Mouse (Mus musculus) forebrain, embryonic 12.5 days (tissue): ENCODE results near the gene Pou1f1. TPM values are rescaled to one million over a fixed set of nuclear protein-coding genes. Genes with fewer than 3 reads are reported as not detected.
A peak's percentile ranks its signal among the peaks of the same experiment; 100 is the strongest.

ENCODE experiments used
- ATAC-seq: fragments of 200-750 bp; cut with Nextera tagmentation; 2 replicates; pipeline ENCODE4 v1.8.0; 2017; ENCODE audit warnings: moderate TSS enrichment; ENCODE audit not compliant: low FRiP score
- H3K27ac ChIP-seq: fragments of 300-500 bp; sonication (generic); 2 replicates; pipeline ENCODE4 v1.5.1; 2016; ENCODE audit warnings: mild to moderate bottlenecking
- H3K27me3 ChIP-seq: fragments of 300-500 bp; sonication (generic); 2 replicates; pipeline ENCODE4 v1.6.1; 2016; ENCODE audit warnings: mild to moderate bottlenecking
- H3K36me3 ChIP-seq: fragments of 300-500 bp; sonication (generic); replicated peaks from 2 replicates; pipeline ENCODE4 v1.6.1; 2016; ENCODE audit warnings: mild to moderate bottlenecking
- H3K4me1 ChIP-seq: fragments of 300-500 bp; sonication (generic); 2 replicates; pipeline ENCODE4 v1.6.1; 2016
- H3K4me2 ChIP-seq: fragments of 300-500 bp; sonication (generic); 2 replicates; pipeline ENCODE4 v1.6.1; 2016; ENCODE audit warnings: mild to moderate bottlenecking, moderate library complexity
- H3K4me3 ChIP-seq: fragments of 300-500 bp; sonication (generic); replicated peaks from 2 replicates; pipeline ENCODE4 v1.5.1; 2016; ENCODE audit warnings: mild to moderate bottlenecking
- H3K9ac ChIP-seq: fragments of 300-500 bp; sonication (generic); 2 replicates; pipeline ENCODE4 v1.6.1; 2016; ENCODE audit warnings: mild to moderate bottlenecking
- H3K9me3 ChIP-seq: fragments of 300-500 bp; sonication (generic); 2 replicates; pipeline ENCODE4 v1.6.1; 2016
- WGBS: fragments of 180-500 bp; shearing (Covaris S2); methylation state at CpG from one replicate; pipeline ENCODE4 v1.1.7; 2016; 5-methylcytosine and 5-hydroxymethylcytosine counted together
- polyA plus RNA-seq: library from polyadenylated mRNA; unstranded; fragments of >200 nt; fragmentation: Nextera tagmentation; extraction: Ambion mirVana; gene quantifications from 2 replicates; pipeline ENCODE4 v1.2.1, GENCODE M21; 2016

Pou1f1 gene
- not detected in 2 replicates for polyA plus RNA-seq

DNA sequence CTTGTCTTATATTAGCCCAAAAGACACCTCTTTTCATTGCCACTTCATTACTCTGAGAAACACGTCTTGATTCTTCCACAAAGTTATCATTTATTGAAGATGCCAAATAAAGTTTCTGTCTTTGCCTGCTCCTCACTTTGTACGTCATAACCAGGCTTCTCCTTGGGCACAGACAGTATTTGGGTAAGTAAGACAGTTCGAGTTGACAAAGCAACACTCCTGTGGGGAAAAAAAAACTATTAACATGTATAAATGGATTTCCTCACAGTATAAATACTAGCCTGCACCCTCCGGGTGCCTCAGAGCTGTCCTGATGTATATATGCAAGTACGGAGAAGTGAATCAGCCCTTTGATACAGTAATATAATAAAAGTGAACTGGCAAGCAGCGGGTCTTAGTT is at the start of gene Pou1f1:
Gene Pou1f1 (plus strand): TSS at position 301 of the 400 bp plus-strand sequence.
- no peak within 1 kb of the TSS for H3K9ac ChIP-seq
- no peak within 1 kb of the TSS for H3K27ac ChIP-seq
- no peak within 1 kb of the TSS for H3K4me3 ChIP-seq
- no peaks in the 10 kb centered on the region for H3K27me3 ChIP-seq
- H3K9me3 ChIP-seq, result no peaks in the 10 kb centered on the region
- H3K4me1 ChIP-seq, result no peaks in the 10 kb centered on the region
- ATAC-seq, result no peak
- WGBS, result 86% methylated on average over 6 of the region's 6 CpGs
- H3K36me3 ChIP-seq, result no peaks in the 10 kb centered on the region
- H3K4me2 ChIP-seq, result no peak within 1 kb of the TSS

DNA sequence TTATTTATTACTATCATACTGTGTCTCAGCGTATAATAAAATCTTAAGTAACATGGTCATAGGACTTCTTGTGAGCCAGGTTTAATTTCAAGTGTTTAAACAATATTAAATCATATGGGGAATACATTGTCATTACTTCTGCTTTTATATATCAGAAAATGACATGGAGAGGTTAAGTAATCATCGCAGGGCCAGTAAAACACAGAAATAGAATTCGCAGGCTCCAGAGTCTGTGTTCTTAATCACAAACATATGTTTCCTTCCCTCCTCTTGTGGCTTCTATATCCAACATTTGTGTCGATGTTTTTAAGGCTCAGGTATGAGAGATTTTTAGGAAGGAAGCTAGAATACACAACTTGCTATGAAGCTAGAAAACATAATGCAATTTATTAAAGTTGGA is 49.7 kb upstream of the Pou1f1 start:
- 85% methylated on average over 4 of the region's 4 CpGs for WGBS
- H3K9me3 ChIP-seq, result no peaks in the 10 kb centered on the region
- H3K9ac ChIP-seq, result no peak overlapping the region
- H3K27ac ChIP-seq, result no peak overlapping the region
- no peaks in the 10 kb centered on the region for H3K36me3 ChIP-seq
- no peak overlapping the region for H3K4me3 ChIP-seq
- no peak overlapping the region for H3K4me2 ChIP-seq
- H3K27me3 ChIP-seq, result no peaks in the 10 kb centered on the region
- no peak for ATAC-seq
- H3K4me1 ChIP-seq, result no peaks in the 10 kb centered on the region

DNA sequence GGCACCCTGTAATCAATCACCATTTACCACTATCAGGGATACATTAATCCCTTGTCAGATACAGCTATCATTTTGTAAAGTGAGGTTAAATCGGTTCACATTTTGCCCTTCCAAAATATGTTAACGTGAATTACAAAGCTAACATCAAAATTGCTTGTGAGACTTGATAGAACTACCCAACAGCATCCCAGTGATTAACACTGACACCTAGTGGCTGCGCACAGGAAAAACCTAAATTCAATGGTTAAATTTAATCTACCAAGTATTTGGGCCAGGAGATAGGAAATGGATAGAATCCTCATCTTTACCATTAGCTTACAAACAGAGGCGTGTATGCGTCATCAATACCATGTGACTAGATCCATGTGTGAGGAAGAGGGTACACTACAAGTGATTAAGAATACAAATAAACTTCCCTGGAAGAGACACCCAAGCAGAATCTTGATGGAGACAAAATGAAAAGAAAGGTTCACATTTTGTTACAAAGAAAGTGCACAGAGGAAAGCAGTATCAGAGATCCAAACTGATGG is 47.8 kb upstream of the Pou1f1 start:
- peak; percentile 51; the same call in 1 of the 2 replicates for ATAC-seq
- no peaks in the 10 kb centered on the region for H3K27me3 ChIP-seq
- no peaks in the 10 kb centered on the region for H3K9me3 ChIP-seq
- no peaks in the 10 kb centered on the region for H3K4me1 ChIP-seq
- H3K4me2 ChIP-seq, result no peak overlapping the region
- H3K4me3 ChIP-seq, result no peak overlapping the region
- no peak overlapping the region for H3K27ac ChIP-seq
- 26% methylated on average over 5 of the region's 5 CpGs for WGBS
- no peak overlapping the region for H3K9ac ChIP-seq
- no peaks in the 10 kb centered on the region for H3K36me3 ChIP-seq

DNA sequence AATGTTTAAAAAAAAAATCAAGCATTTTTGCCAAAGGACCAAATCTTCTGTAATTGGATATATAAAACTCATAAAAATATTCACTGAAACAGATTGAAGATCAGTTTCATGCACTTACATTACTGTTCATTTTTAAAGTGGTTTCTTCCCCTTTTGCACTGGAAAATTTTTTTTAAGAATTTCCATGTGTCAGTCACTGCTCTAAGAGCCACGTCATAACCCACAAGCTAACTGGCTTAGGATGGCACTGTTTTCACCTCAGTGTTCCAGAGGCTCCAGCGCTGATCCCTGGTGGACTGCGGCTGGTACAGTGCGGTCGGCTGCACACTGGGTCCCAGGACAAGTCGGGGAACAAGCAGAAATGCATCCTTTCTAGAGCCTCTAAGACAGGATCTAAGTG is 34.6 kb upstream of the Pou1f1 start:
- no peaks in the 10 kb centered on the region for H3K36me3 ChIP-seq
- WGBS, result 89% methylated on average over 6 of the region's 6 CpGs
- H3K27ac ChIP-seq, result no peak overlapping the region
- H3K9ac ChIP-seq, result no peak overlapping the region
- ATAC-seq, result no peak
- no peak overlapping the region for H3K4me3 ChIP-seq
- H3K4me2 ChIP-seq, result no peak overlapping the region
- H3K9me3 ChIP-seq, result no peaks in the 10 kb centered on the region
- H3K27me3 ChIP-seq, result no peaks in the 10 kb centered on the region
- no peaks in the 10 kb centered on the region for H3K4me1 ChIP-seq

DNA sequence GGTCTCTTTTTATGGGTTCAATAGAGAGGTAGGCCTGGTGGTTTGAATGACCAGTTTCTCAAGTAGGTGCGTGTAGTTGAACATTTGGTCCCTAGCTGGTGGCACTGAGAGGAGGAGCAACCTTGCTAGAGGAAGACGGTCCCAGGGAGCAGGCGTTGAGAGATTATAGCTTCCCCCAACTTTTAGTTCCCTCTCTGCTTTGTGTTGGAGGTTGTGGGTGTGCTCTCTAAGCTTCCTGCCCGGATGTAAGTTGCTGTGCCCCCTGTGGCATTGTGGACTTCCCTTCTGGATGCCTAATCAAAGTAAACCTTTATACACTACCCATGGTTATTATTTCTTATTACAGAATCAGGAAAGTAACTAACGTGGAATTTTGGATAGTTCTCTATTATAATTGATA is 24.3 kb upstream of the Pou1f1 start:
- no peaks in the 10 kb centered on the region for H3K4me1 ChIP-seq
- H3K27me3 ChIP-seq, result no peaks in the 10 kb centered on the region
- H3K4me2 ChIP-seq, result no peak overlapping the region
- H3K9ac ChIP-seq, result no peak overlapping the region
- ATAC-seq, result no peak
- no peaks in the 10 kb centered on the region for H3K9me3 ChIP-seq
- no peak overlapping the region for H3K4me3 ChIP-seq
- H3K36me3 ChIP-seq, result no peaks in the 10 kb centered on the region
- 80% methylated on average over 5 of the region's 5 CpGs for WGBS
- H3K27ac ChIP-seq, result no peak overlapping the region

DNA sequence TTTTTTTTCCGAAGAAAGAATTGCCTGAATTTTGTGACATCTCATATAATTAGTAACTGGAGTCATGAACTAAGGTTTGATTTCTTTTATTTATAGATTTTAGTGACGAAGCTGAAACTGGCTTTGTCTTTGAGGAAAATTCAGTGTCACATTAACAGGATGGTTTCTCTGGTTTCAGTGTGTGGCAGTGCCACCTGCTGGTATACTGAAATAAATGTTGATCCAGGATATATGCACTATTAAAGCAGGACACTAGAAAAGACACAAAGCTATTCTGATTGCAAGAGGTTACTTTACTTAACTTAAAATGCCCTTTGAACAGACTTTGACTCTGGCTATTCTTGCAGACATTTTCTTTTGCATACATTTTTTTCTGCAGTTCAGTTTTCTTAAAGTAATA is 23.3 kb upstream of the Pou1f1 start:
- peak; percentile 58; the same call in 1 of the 2 replicates for ATAC-seq

DNA sequence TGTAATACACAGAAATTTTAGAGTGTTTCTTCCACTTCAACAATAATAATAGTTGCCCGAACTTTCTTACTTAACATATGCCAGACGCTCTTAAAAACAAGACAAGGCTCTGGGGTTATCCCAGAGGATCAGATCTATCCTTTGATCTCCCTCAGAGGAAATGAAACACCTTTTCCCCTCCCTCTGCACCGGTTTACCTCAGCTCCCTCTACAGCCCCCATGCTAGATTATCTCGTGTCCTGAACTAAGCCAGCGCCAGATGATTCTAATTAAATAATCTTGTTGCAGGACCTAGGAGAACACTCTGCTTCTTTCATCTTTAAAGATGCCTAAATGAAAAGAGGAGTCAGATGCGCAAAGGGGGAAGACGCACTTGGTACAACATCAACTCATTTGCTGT is 6.1 kb upstream of the Pou1f1 start:
- Histone ChIP-seq H3K4me1 (no peaks in the 10 kb centered on the region), H3K27ac (no peak overlapping the region), H3K4me2 (no peak overlapping the region), H3K36me3 (no peaks in the 10 kb centered on the region), H3K9ac (no peak overlapping the region), H3K9me3 (no peaks in the 10 kb centered on the region), H3K27me3 (no peaks in the 10 kb centered on the region), H3K4me3 (no peak overlapping the region)
- no peak for ATAC-seq
- 73% methylated on average over 7 of the region's 7 CpGs for WGBS

More for the DNA sequence above, 23.3 kb upstream of the Pou1f1 start:
- no peaks in the 10 kb centered on the region for H3K4me1 ChIP-seq
- H3K36me3 ChIP-seq, result no peaks in the 10 kb centered on the region
- no peaks in the 10 kb centered on the region for H3K9me3 ChIP-seq
- no peak overlapping the region for H3K9ac ChIP-seq
- 50% methylated on average over 2 of the region's 2 CpGs for WGBS
- no peak overlapping the region for H3K4me3 ChIP-seq
- H3K27ac ChIP-seq, result no peak overlapping the region
- no peaks in the 10 kb centered on the region for H3K27me3 ChIP-seq
- no peak overlapping the region for H3K4me2 ChIP-seq

DNA sequence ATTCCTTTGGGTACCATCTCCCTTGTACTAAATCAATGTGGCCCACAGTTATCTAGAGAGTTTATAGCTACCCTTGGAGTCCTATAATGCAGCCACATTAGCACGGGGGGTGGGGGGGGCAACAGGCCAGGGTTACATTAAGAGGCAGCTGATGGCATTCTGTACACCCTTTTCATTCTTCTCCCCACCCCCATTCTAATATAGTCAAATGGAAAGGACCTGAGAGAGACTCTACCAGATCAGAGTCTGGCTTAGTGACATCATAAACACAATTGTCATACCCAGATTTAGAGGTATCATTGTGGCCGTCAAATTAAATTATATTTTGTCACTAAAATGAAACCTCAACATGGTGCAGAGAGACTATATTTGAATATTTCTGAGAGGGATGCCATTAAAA is 5.7 kb downstream of the Pou1f1 start:
- Histone ChIP-seq H3K36me3 (no peaks in the 10 kb centered on the region), H3K4me3 (no peak overlapping the region), H3K27me3 (no peaks in the 10 kb centered on the region), H3K4me2 (no peak overlapping the region), H3K4me1 (peaks cover 4% of the 10 kb centered on the region; the same call in 1 of the 2 replicates), H3K9ac (no peak overlapping the region), H3K27ac (no peak overlapping the region), H3K9me3 (no peaks in the 10 kb centered on the region)
- no peak; the same call in 1 of the 2 replicates for ATAC-seq
- 95% methylated on average over 2 of the region's 2 CpGs for WGBS

DNA sequence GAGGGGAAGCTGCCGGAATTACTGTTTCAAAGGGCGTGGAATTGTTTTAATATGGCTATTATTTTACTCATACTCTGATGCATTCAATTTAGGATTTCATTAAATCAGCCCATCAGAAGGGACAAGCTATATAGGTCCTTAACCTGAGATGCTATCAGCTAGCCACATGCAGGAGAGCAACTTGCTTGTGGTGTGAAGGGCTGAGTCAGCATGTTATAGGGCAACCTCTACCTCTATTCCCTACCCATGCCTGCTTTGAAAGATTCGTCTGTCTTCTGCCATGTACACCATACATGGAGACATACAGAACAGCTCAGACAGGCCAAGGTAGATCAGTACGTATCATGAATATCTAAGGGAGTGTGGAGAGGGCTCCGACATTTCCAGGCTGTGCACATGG is 6.4 kb downstream of the Pou1f1 start:
- WGBS, result 87% methylated on average over 5 of the region's 5 CpGs

DNA sequence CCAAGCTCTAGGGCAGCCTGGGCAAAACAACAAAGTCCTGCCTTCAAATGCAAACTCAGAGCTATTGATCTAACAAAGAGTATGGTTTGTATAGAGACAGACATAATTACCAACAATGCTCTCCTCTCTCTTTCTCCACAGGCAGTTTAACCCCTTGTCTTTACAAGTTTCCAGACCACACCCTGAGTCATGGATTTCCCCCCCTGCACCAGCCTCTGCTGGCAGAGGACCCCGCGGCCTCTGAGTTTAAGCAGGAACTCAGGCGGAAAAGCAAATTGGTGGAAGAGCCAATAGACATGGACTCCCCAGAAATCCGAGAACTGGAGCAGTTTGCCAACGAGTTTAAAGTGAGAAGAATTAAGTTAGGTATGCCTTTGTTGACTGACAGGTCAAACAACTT is 9.3 kb downstream of the Pou1f1 start:
- H3K27ac ChIP-seq, result no peak overlapping the region
- H3K4me2 ChIP-seq, result no peak overlapping the region
- 1% methylated on average over 5 of the region's 5 CpGs for WGBS
- H3K4me3 ChIP-seq, result no peak overlapping the region
- peak; percentile 64; the same call in 1 of the 2 replicates for ATAC-seq
- peaks cover 4% of the 10 kb centered on the region; the same call in 1 of the 2 replicates for H3K4me1 ChIP-seq
- no peak overlapping the region for H3K9ac ChIP-seq
- no peaks in the 10 kb centered on the region for H3K9me3 ChIP-seq
- H3K36me3 ChIP-seq, result no peaks in the 10 kb centered on the region
- H3K27me3 ChIP-seq, result no peaks in the 10 kb centered on the region

More for the DNA sequence above, 6.4 kb downstream of the Pou1f1 start:
- Histone ChIP-seq H3K4me3 (no peak overlapping the region), H3K27me3 (no peaks in the 10 kb centered on the region), H3K9ac (no peak overlapping the region), H3K36me3 (no peaks in the 10 kb centered on the region), H3K9me3 (no peaks in the 10 kb centered on the region), H3K27ac (no peak overlapping the region), H3K4me1 (peaks cover 4% of the 10 kb centered on the region; the same call in 1 of the 2 replicates), H3K4me2 (no peak overlapping the region)
- ATAC-seq, result no peak

DNA sequence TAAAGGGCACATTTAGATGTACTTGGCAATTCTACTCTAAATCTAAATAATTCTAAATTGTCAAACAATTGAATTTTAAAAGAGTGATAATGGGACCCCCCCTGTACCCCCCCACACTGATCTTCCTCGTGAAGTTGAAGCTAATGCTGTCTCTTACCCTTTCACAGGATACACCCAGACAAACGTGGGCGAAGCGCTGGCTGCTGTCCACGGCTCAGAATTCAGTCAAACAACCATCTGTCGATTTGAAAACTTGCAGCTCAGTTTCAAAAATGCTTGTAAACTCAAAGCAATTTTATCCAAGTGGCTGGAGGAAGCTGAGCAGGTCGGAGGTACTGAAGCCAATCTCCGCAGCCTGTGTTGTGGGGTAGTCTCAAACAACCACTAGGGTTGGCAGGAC is 11.4 kb downstream of the Pou1f1 start:
- H3K4me2 ChIP-seq, result no peak overlapping the region
- H3K36me3 ChIP-seq, result no peaks in the 10 kb centered on the region
- 82% methylated on average over 8 of the region's 8 CpGs for whole genome bisulfite sequencing
- no peaks in the 10 kb centered on the region for H3K27me3 ChIP-seq
- no peak for ATAC-seq
- no peak overlapping the region for H3K9ac ChIP-seq
- H3K4me1 ChIP-seq, result peaks cover 4% of the 10 kb centered on the region; the same call in 1 of the 2 replicates
- no peak overlapping the region for H3K27ac ChIP-seq
- H3K4me3 ChIP-seq, result no peak overlapping the region
- H3K9me3 ChIP-seq, result no peaks in the 10 kb centered on the region

DNA sequence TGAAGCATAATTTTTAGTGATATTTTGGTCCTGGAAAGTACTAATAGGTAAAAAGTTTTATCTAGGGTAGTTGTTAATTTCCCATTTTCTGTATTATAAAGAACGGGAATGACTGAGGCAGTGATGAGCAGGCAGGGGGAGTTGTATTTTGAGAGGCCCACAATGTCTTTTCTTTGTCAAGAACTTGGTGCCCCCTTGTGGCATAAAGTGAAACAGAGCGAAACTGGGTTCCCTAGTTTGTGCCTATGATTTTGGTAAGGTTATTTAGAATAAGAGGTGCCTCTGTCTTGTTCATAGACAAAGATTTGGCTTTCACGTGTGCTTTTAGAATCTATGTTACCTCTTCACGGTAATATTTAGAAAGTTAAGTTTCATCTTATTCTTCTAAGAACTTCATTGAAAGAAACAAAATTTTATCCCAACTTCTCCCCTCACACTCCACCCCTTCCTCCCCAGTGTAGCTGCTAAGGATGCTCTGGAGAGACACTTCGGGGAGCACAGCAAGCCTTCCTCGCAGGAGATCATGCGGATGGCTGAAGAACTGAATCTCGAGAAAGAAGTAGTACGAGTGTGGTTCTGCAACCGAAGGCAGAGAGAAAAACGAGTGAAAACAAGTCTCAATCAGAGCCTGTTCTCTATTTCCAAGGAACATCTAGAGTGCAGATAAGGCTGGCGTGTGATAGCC is 13.1 kb downstream of the Pou1f1 start:
- Histone ChIP-seq H3K9ac (no peak overlapping the region), H3K4me1 (peaks cover 4% of the 10 kb centered on the region; the same call in 1 of the 2 replicates), H3K27me3 (no peaks in the 10 kb centered on the region), H3K36me3 (no peaks in the 10 kb centered on the region), H3K27ac (no peak overlapping the region), H3K9me3 (no peaks in the 10 kb centered on the region), H3K4me2 (no peak overlapping the region), H3K4me3 (no peak overlapping the region)
- WGBS, result 28% methylated on average over 12 of the region's 12 CpGs
- no peak for ATAC-seq
